Mouse (Mus musculus): ENCODE measurements around the gene Vgll1.

The Vgll1 gene

DNA sequence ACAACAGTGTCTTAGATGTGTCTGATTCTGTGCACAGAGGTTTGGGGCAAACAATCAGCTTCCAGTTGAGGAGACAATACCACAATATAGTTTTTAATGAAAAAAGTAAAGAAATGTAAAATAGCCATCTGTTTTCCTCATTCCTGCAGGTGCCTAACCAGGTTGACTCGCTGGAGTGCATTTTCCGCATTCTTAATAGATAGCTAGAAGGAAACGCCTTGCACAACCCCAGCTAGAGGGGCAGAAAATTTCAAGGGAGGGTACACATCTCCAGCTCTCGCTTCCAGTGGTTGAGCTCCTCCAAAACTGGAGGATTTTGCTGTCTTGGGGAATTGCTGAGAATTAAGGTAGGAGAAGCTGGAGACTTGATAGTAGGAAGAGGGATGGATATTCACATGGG lies at the start of gene Vgll1:
Gene Vgll1 (plus strand): TSS at position 301 of the 400 bp plus-strand sequence.
- no peak for DNase-seq

DNA sequence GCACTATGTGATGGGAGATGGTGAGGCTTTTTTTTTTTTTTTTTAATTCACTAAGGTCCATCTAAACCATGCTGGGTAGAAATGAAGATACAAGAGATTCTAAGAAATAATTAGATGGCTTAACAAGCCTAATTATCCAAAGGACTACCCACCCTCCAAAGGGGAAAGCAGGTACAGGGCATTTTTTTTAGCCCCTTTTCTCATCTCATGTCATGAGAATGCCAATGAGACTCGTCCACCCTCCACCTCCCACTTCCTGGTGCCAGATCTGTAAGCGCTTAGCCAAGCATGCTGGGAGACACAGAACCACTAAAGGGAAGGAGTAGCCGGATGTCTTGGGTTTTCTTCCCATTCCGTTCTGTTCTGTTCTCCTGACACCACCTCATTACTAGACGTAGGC lies 45.1 kb upstream of the Vgll1 start, which contains the start of gene Brs3:
Gene Brs3 (plus strand): TSS at position 301 of the 400 bp plus-strand sequence.
- DNase-seq = no peak

DNA sequence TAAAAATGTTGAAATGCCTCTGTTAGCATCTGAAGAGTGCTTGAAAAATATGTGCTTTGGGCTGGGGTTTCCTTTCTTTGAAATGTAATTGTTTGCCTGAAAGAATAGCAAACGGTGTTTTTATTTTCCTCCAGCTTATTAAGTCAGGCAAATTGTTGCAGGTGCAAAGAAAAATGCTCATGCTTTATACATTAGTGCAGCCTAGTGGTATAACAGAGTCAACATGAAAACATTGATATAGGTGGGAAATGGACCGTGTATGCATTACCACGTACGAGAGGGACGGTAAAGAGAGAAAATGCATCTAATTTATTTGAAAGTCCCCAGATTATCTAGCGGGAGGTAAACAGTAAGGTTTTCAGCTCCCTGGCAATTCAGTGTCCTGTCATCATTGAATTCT lies 44.0 kb upstream of the Vgll1 start:
- no peak for DNase-seq

DNA sequence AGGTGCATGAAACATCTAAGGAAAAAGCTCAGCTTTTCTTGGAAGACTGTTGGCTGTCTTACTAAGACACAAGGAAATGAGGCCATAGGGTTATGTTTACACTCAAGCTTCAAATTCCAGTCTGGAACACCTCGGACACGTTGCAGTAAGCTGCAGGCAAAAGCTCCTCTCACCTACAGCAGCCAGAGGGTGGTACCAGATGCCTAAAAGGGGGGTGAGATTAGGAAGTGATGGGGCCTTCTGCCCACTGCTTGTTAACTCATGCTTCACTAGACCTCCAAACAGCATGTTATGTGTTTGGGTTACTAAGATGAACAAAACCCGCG lies 35.1 kb upstream of the Vgll1 start:
- DNase-seq = no peak

DNA sequence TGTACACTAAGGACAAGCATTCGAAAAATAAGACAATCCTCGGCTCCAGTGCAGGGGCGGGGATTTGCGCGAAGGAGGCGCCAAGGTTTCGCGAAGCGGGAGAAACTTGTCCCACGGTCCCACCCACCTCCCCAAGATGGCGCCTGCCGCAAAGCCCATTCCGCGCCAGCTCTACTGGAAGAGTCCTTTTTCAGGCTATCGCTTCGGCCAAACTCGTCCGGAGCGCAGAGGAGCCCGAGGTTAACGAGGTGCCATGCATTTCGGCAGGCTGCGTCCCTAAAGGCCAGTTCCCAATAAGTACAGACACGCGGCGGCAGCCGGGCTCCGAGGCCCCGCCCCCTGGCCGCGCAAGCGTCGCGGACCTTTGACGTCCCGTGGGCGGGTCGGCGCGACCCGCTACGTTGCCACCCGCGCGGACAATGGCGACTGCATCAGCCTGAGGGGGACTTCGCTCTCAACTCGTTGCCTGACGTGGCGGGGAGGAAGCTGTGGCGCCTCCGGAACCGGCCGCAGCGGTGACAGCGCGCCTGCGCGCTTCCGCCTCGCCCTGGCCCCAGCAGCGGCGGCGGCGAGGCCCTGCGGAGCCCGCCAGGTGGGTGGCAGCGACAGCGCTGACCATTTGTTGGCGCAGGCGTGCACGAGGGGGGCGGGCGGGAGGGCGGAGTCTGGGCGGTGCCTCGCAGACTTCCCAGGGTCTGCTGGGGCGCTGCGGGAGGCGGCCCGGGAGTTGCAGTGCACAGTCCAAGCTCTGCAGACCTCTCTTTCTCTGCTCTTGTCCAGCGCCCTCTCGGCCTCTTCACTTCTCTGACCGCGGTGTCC lies 34.5 kb upstream of the Vgll1 start, which contains the start of gene Htatsf1:
Gene Htatsf1 (plus strand): TSS at position 410 of the 819 bp plus-strand sequence.
- peak; percentile 71 to 72 for DNase-seq

DNA sequence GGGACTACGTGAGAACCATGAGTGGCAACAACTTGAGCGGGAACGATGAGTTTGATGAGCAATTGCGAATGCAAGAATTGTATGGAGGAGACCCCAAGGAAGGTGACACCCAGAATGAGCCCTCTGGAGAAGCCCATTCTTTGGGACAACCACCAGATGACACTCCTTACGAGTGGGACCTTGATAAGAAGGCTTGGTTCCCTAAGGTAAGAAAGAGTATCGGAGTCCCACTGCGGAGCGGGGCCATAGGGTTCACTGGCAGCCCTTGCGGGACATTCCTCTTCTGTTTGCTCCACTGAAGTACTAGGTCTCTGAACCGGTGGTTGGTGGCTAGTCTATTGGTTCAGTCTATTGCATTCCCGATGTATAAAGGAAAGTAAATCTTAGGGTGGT lies 33.9 kb upstream of the Vgll1 start:
- no peak for DNase-seq

DNA sequence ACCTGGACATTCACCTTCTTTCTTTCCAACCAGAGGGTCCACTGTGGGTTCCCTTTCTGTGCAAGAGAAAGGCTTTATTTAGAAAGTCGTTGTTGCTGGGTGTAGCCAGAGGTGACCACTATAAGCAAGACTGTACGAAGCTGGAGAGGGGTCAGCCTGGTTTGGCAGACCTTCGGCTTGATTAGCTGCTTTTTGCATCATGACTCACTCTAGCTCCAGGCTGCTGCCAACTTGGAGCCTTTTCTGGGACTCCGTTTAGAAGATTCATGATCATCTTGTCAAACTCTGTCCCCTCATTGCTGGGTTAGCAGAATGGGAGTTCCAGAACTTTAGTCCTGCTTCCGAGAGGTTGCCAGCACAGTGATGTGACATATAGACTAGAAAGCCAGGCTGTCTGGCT lies 6.4 kb upstream of the Vgll1 start:
- DNase-seq = no peak

DNA sequence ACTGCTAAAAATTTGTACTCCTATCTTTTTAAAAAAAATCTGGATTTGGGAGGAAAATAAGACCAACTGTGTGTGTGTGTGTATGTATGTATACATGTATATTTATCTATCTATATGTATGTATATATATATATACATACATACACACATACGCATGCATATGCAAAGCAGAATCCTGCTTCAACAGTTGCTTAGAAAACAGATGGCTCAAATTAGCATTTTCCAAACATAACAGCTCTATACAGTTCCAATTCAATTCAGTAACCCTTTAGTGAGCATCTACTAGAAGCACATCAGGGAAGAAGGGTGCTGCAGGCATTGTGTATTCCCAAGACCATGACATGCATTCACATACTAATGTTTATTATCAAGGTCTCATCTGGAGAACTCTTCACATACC lies 15.5 kb downstream of the Vgll1 start:
- no peak for DNase-seq

DNA sequence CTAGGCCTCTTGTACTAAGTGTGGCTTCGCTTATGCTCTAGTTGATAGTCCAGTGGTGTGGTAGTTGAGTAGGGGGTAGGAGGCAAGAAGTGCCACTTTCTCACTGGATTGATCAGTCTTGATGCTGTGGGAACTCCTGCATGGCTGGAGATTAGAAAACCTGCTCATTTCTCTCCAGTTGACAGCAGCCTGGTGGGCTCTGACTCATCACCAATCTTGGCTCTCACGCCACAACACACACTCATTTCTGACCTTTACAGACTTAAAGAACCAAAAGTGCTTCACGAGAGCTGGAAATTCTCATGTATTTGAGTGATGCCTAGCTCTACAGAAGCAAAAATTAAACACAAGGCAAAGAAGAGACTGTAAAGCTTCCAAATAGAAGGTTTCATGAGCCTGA lies 19.1 kb downstream of the Vgll1 start:
- no peak for DNase-seq

DNA sequence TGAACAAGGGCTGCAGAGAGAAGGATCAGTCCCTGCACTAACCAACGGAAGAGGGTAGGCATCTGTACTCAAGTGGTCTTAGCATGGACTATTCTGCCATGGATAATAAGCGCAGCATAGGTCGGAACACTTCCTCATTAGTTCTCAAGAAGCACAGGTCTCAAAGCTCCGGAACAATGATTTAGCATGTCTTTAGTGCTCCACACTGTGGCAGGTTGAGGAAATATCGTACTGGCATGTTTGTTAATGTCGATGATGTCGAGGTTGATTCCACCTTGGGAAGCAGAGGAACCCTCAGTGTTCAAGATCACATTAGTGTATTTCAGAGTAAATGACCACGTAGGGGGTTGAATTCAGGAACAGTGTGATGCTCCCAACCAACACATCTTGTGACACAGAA lies 30.2 kb downstream of the Vgll1 start:
- DNase-seq = no peak

DNA sequence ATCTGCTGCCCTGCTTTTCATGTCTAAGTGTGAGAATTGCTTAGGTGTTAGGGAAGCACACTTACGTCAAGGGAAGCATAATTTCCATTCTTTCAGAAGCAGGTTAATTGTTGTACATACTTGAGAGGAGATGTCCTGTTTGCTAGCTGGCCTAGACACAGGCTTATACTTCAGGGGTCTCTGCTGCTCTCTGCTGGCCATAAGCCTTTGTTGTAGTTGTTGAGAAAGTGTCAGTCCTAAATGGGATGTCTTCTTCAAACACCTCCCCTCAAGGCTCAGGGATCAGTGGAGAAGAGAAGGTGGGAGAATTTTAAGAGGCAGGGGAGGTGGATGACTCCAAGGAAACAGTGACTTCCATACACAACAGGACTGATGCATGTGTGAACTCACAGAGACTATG lies 32.9 kb downstream of the Vgll1 start:
- DNase-seq = no peak

DNA sequence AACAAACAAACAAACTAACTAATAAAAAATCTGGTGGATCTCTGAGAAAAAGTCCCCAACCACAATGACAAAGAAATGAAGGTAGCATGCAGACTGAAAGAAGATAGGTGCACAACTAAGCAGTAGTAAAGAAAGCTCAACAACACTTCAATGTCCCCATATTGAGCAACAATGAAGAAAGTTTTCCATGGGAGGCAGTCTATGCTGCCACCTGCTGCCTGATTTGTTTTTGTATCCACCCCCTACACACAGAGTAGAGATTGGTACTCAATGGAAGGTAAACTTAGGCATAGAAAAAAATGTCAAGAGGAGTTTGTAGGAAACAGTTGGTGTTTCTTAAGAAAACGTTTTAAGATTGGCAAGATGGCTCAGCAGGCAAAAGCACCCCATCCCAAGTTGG lies 42.7 kb downstream of the Vgll1 start:
- no peak for DNase-seq

DNA sequence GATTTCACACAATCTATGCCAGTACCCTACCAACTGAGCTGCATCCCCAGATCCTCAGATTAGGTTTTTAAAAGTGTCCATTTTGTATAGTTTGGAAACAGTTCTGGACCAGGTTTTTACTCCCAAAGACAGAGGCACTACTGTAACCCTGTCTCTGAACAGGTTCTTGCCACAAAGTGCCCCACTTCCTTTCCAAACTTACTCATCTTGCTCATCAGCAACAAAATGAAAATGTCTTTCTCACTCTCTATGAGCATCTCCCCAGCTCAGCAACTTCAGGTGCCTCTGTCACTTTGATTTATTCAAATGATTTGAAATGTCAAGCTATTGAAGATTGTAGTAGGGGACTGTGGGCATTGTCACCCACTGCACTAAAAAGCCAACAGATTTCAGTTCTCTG lies 49.7 kb downstream of the Vgll1 start:
- DNase-seq = no peak

DNA sequence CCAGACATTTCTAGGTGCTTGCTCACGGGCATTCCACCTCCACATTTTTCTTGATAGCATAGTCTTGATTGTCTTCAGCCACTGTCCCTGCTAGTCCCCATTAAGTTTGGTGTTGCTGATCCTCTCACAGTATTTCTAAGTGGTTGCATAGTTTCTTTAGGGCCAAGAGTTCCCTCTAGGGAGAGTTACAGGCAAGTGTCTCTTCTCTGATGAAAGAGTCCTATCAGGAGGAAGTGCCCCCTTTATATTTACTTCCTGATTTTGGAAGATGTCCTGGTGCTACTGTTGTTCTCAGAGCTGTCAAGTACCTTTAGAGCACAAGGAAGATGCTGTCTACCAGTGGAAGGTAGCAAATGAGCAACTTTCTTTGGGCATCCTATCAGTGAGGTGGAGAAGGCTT lies 65.6 kb downstream of the Vgll1 start:
- no peak for DNase-seq

Data from spleen, adult 18-20 months (tissue).